Mouse (Mus musculus) erythroid progenitor cell, adult 5-6 weeks (primary cell): ENCODE results near the gene Crhr1. TPM values are rescaled to one million over a fixed set of nuclear protein-coding genes. Genes with fewer than 3 reads are reported as not detected.

ENCODE experiments used
- ATAC-seq: replicated peaks from 2 replicates; pipeline ENCODE4 v1.8.0; 2016; ENCODE audit warnings: moderate number of reproducible peaks, mild to moderate bottlenecking, moderate TSS enrichment, inconsistent platforms; ENCODE audit not compliant: poor library complexity, low FRiP score, severe bottlenecking
- total RNA-seq, 2 experiments: library from RNA; stranded (forward) in 1 of 2; stranded (reverse) in 1 of 2; fragments of 150-400 nt in 1 of 2; fragments of 186-747, 209-891 nt in 1 of 2; gene quantifications; 2 replicates each; pipeline versions ENCODE4 v1.2.3 to v1.2.4; 2015 to 2017; ENCODE audit warnings: low replicate concordance in 2 of 2

Gene Crhr1
- total RNA-seq (2015; ENCODE audit: low replicate concordance) (not detected in 2 replicates), total RNA-seq (2017; ENCODE audit: low replicate concordance) (not detected in 2 replicates)

- ATAC-seq = no peak
These were observed at the start of gene Crhr1 for GRCm38 (mm10) chr11:104132580-104133441. Gene Crhr1, plus strand, starts transcription at chr11:104132855.

DNA sequence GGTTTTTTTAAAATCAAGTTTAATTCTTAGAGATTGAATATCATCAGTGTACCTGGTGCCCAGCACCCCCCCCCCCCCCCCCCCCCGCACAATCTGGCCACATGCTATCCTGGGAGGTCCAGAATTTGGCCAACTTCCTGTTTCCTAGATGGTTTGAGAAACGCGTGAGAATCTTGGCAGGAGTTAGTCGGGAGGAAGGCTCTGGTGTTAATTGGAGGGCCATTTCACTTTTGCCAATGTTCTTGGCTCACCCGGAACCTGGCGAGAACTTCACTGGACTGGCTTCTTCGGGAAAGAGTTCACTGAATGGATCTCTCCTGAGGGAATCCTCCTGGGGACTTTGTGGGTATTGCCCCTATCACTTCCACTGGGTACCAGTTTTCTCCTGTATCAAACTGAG, 49.4 kb upstream of the Crhr1 start:
- no peak for ATAC-seq

- no peak for ATAC-seq
These were observed 48.9 kb upstream of the Crhr1 start for GRCm38 (mm10) chr11:104083716-104084115.

DNA sequence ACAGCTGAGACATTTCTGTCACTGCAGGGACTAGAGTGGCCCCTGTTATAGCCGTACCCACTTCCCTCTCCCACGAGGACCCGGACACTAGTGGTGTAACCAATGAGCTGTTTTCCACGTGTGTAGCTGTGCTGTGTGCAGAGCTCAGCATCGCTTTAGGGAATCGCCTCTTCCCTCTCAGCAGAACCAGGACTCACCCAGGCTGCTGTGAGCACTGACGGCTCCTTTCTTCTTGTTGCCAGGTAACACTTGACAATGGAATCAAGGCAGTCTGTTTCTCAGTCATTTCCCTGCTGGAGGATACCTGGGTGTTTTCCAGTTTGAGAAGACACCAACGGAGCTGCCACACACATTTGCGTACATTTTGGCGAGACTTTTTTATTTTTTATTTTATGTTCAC, 44.1 kb upstream of the Crhr1 start:
- ATAC-seq = no peak

DNA sequence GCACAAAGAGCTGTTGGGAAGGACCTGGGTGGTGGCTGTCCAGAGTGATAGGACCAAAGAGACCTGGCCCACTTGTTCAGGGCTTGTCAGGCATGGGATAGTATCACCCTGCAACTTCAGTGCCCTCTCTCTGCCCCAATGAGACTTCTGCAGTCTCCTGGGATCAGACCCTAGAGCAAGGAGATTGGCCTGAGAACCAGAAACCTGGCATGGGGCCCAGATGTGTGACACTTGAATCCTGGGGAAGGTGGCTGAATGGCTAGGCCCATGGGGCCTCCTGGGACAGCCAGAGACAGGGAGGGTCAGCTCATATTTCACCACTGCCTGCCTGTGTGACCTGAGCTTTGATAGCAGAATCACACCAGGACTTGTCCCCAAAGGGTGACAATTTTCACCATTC, 41.9 kb upstream of the Crhr1 start:
- ATAC-seq = no peak

GRCm38 (mm10) chr11:104095151-104095550, 37.5 kb upstream of the Crhr1 start:
- no peak for ATAC-seq

DNA sequence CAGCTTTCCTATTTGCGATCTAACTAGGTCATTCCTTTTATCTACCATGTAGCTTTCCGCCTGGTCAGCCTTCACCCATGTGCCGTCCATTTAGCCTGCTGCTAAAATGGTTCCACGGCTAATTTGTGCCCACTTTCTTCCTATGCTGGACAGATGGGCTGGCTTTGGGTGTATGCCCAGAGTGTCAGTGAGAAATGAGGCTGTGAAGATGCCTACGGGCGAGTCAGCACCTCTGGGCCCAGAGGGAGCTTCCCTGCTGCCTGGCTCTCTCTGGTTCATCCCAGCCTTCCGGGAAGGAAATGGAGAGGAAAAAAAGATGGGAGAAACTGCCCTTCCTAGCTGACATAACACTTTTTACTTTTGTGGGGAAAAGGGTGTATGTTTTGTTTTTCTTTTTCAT, 36.1 kb upstream of the Crhr1 start:
- no peak for ATAC-seq

DNA sequence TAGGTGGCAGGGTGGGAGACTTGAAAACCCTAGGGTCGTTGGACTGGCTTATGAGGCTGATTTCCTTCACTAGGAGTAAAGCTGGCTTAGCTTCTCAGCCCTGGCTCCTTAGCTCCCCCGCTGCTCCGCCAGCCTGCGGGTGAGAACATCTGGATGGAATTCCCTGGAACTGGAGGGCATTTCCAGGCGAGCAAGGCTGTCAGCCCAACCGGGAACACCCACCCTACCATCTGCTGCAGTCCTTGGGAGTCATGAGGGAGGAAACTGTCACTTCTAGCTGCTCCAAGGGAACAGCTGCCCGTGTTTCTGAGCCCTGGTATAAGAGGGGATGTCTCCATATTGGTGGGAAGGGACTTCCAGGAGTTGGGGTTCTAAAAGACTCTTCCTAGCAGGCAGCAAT, 33.1 kb upstream of the Crhr1 start:
- ATAC-seq = no peak

DNA sequence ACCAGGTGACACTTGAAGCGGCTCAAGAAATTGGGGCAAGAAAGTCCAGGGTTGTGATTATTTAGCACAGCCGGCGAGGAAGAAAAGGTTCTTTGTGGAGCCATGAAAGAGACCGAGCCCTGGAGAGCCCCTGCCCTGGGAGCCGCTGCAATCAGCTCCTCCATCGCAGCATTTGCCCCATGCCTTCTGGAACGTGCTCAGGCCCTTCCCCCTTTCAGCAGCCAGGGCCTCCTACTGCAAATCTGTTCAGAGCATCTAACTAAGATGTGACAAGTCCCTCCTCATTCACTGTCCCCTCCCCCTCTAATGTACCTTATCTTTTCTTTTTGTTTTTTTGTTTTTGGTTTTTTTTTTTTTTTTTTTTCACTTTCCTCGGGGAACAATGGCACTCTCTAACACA, 30.0 kb upstream of the Crhr1 start:
- no peak for ATAC-seq

DNA sequence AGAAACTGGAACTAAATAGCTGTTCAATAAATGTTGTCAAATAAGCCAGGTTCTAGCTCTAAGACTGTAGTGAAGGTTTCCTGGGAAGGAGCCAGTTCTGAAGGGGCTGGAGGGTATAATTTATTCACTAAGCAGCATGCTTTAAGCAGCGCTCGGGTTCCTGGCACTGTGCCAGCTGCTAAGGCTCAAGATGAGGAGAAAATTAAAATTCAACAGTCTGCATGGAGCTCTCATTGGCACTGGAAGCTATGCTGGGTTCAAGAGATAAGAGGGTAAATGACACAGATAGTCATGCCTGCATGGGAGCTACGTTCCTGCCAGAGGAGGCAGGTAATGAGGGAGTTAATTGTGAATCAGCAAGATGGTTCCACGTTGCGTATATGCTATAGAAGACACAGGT, 26.3 kb upstream of the Crhr1 start:
- no peak for ATAC-seq

- no peak for ATAC-seq
These were observed 25.7 kb upstream of the Crhr1 start for GRCm38 (mm10) chr11:104106969-104107368.

DNA sequence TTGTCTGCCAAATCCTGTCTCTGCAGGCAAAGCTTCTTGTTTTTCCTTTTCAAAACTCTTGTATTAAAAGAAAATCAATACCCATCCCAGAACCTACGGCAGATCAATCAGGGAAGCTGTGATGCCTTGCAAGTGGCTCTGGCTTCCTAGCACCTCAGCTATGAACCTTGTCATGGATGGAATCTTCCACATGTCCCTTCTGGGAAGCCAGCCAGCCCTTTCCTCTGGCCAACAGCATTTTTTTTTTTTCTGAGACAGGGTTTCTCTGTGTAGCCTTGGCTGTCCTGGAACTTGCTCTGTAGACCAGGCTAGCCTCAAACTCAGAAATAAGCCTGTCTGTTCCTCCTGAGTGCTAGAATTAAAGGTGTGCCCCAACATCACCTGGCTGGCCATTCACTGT, 22.3 kb upstream of the Crhr1 start:
- ATAC-seq = no peak

DNA sequence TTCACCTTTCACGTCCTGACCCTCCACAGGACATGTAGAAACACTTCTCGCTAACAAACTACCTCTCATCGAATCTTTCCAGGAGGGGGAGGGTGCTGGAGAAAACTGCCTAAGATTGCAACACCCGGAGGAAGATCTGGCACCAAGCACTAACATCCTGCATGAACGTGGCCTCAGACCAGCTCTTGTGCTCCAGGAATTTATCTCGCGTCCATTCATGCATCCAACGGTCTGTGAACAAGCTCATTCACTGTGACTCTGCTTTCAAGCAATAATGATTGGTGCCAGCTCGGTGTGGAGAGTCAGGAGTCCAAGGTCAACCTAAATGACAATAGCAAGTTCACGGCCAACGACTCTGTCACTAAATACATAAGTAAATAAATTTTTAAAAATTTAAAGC, 20.8 kb upstream of the Crhr1 start:
- ATAC-seq = no peak

DNA sequence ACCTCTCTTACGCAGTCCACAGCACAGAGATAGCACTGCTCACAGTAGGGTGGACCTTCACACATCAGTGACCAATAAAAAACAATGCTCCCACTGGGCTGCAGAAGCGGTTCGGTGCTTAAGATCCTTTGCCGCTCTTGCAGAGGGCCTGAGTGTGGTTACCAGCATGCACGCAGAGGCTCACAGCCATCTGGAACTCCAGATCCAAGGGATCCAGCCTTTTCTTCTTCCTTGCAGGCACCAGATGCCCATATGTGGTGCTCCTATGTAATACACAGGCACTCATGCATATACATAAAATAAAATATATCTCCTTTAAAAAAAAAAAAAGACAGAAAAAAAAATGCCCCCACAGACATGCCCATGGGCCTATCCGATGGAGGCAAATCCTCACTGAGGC, 19.0 kb upstream of the Crhr1 start:
- no peak for ATAC-seq

GRCm38 (mm10) chr11:104114690-104115089, 18.0 kb upstream of the Crhr1 start:
- ATAC-seq = no peak

GRCm38 (mm10) chr11:104118356-104118755, 14.3 kb upstream of the Crhr1 start:
- ATAC-seq = no peak

DNA sequence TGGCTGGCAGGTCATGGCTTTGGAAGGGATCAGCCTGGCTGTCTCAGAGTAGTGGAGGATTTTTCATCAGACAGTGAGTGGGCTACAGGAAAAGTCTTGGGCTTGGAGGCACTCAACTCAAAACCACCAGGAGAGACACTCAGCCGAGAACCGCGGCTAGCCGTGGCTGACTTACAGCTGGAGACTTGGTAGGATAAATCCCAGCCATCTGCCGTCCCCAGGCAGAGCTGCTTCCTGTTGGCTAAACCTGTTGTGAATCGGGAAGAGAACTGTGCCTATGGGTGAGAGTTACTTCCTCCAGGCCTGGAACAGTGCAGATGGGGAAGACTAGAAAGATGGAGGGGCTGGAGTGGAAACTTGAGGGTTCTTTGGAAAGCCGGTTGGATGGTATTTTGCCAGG, 9.7 kb upstream of the Crhr1 start:
- no peak for ATAC-seq

DNA sequence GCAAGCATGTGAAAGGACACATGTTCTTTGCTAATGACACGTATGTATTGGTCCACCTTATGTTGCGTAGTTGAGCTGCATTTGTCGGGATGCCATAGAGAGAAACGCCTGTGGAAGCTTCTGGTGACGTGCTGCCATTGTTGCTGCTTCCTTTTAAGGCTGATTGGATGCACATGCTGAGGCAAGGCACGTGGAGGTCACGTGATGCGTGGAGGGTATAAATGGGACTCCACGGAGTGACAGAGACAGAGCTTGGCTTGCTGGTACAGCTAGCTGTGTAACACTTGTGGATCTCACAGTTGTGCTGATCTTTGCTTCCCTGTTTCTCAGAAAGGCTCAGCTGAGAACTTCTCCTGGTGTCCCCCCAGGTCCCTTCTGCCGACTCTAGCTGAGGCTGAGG, 9.2 kb upstream of the Crhr1 start:
- ATAC-seq = no peak

DNA sequence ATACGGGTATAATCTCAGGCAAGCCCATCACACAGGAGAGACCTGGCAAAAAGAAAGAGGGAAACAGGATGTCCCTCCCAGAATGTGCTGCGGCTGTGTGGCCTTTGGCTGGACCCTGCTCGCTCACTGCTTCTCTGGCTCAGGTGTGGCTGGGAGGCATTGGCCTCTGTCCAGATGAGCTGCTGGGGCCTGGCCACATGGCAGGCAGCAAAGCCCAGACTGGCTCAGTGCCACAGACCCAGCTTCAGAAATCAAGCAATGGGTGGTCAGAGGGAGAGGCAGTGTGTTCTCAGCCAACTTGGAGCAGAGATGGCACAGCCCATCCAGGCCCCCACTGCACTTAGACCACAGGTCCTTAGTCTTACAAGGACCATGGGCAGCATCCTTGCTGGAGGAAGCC, 8.1 kb upstream of the Crhr1 start:
- ATAC-seq = 0 out of 2 replicates have a peak, but pooled peaks have one; percentile 42

DNA sequence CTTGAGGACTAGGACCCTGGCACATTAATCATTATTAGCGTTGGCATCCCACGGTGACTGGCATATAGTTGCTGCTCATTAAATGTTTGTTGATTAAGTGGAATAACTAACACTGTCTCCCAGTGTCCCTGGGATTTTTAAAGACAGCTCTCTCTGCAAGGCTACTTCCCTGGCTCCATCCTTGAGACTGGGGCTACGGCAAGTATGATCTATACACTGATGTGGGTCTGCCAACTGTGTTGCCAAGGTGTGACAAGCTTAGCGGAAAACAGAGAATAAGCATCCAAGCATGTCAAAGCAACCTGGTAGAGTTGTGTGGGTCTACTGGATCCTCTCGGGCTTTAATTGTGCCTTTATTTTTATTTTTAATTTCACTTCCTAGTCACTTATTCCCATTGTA, 3.2 kb upstream of the Crhr1 start:
- no peak for ATAC-seq

GRCm38 (mm10) chr11:104130721-104131647, 1.7 kb upstream of the Crhr1 start:
- ATAC-seq = 0 out of 2 replicates have a peak, but pooled peaks have one; percentile 34
